8 mouse cellular contexts compared by ENCODE assay signal in the genomic region with DNA sequence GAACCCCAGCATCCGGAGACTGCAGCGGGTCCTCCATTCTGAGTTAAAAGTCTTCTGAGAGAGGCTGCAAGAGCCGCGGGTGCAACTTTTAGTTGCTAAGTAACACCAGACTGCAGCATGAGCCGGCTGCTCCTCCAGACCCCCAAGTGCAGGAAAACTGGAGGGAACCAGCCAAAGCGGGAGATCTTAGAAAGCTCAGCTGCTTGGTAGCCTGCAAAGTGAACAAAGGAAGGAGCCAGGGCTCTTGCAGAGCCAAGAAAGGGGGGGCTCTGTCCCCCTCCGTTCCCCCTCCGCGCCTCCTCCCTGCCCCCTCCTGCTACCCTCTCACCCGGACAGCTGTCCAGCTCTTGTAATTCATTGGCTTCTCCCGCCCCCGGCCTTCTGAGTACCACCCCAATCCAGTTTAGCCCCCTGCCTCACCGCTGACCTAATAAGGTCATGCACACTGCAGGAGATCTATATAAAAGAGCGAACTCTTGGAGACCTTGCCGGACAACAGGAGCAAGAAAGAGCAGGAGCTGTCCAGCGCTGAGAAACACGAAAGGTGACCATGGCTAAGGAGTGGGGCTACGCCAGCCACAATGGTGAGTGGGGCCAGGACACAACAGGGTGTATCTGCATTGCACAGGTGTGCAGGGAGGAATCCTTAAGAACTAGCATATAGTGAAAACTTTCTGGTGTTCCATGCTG. TPM values are rescaled to one million over a fixed set of nuclear protein-coding genes. Genes with fewer than 3 reads are reported as not detected.
DNase-seq lines count a peak whose midpoint lies in the region; ATAC-seq and TF ChIP-seq lines count a peak whose summit lies in the region.

Car3 (plus strand) TSS at position 491 of the 690 bp plus-strand sequence.

- intact Hi-C loops in gastrocnemius, adult 2 months (cut with DNase I): loop anchor here (5.0 kb wide), 1 partner anchor 66 kb away; no protein-coding TSS in a partner anchor

- WGBS in liver, adult 2 months: 4% methylated on average over 18 of the region's 18 CpGs
- WGBS in hindbrain, postnatal 0 days: 4% methylated on average over 18 of the region's 18 CpGs
- under 1% methylated on average over 18 of the region's 18 CpGs for WGBS in midbrain, embryonic 10.5 days

- H3K27ac ChIP-seq in liver, adult 2 months (replicated peaks; ENCODE audit: insufficient read depth, low read depth, low read length): peak within 1 kb of the TSS; percentile 74
- H3K27ac ChIP-seq in gastrocnemius, adult 2 months: peak within 1 kb of the TSS; percentile 82
- peak within 1 kb of the TSS; percentile 36; the same call in 1 of the 2 replicates for H3K27ac ChIP-seq in hindbrain, postnatal 0 days
- H3K27ac ChIP-seq in midbrain, embryonic 10.5 days (replicated peaks): peak within 1 kb of the TSS; percentile 90

- no peak for TF ChIP-seq CTCF in liver, adult 2 months (IDR thresholded peaks at IDR 0.05; ENCODE audit: low read depth, low read length)
- no peak for TF ChIP-seq CTCF in gastrocnemius, adult 2 months (IDR thresholded peaks at IDR 0.05)
- TF ChIP-seq CTCF in hindbrain, postnatal 0 days (IDR thresholded peaks at IDR 0.05; ENCODE audit: low read depth): no peak

- H3K4me2 ChIP-seq in hindbrain, postnatal 0 days (ENCODE audit: low read depth, low read length): peak within 1 kb of the TSS; percentile 98

- TF ChIP-seq POLR2A in liver, adult 2 months (IDR thresholded peaks at IDR 0.05; ENCODE audit: extremely low read depth, insufficient read depth, low read length): no peak

- H3K36me3 ChIP-seq in liver, adult 2 months (ENCODE audit: control insufficient read depth, insufficient read depth, low read length): peaks cover 19% of the 10 kb centered on the region
- H3K36me3 ChIP-seq in hindbrain, postnatal 0 days (ENCODE audit: insufficient read depth, low read length): no peaks in the 10 kb centered on the region
- no peaks in the 10 kb centered on the region for H3K36me3 ChIP-seq in midbrain, embryonic 10.5 days

- H3K4me1 ChIP-seq in liver, adult 2 months (ENCODE audit: control insufficient read depth, insufficient read depth, low read length): peaks cover 15% of the 10 kb centered on the region
- H3K4me1 ChIP-seq in hindbrain, postnatal 0 days (ENCODE audit: insufficient read depth, low read length): peaks cover 6% of the 10 kb centered on the region; the same call in 1 of the 2 replicates
- peaks cover 25% of the 10 kb centered on the region for H3K4me1 ChIP-seq in midbrain, embryonic 10.5 days

- no peaks in the 10 kb centered on the region for H3K79me2 ChIP-seq in liver, adult 2 months (ENCODE audit: control insufficient read depth, insufficient read depth, low read length)

- no peaks in the 10 kb centered on the region for H3K27me3 ChIP-seq in liver, adult 2 months (ENCODE audit: control insufficient read depth, insufficient read depth, low read length)
- no peaks in the 10 kb centered on the region for H3K27me3 ChIP-seq in hindbrain, postnatal 0 days (ENCODE audit: insufficient read depth, low read length)
- H3K27me3 ChIP-seq in midbrain, embryonic 10.5 days (ENCODE audit: low read depth, poor library complexity, severe bottlenecking): no peaks in the 10 kb centered on the region

- H3K9ac ChIP-seq in liver, adult 2 months (ENCODE audit: low read depth, low read length): peak within 1 kb of the TSS; percentile 77
- peak within 1 kb of the TSS; percentile 50 for H3K9ac ChIP-seq in hindbrain, postnatal 0 days (replicated peaks; ENCODE audit: low read length)

- H3K4me3 ChIP-seq in liver, adult 2 months (ENCODE audit: insufficient read depth, low read depth, low read length): peak within 1 kb of the TSS; percentile 55
- H3K4me3 ChIP-seq in gastrocnemius, adult 2 months: peak within 1 kb of the TSS; percentile 72
- H3K4me3 ChIP-seq in hindbrain, postnatal 0 days (ENCODE audit: low read length): peak within 1 kb of the TSS; percentile 44
- H3K4me3 ChIP-seq in midbrain, embryonic 10.5 days: peak within 1 kb of the TSS; percentile 58

- H3K9me3 ChIP-seq in hindbrain, postnatal 0 days (ENCODE audit: low read length): no peaks in the 10 kb centered on the region
- H3K9me3 ChIP-seq in midbrain, embryonic 10.5 days (replicated peaks): no peaks in the 10 kb centered on the region

- DNase-seq in liver, adult 2 months (ENCODE audit: extremely low read depth, low read depth, low spot score): peak; percentile 79
- no peak for DNase-seq in liver
- DNase-seq in brain, adult 2 months (ENCODE audit: low read depth, low spot score): peak; percentile 26
- peak; percentile 52 for DNase-seq in gastrocnemius, adult 2 months
- peak; percentile 77 for DNase-seq in hindbrain, postnatal 0 days (ENCODE audit: low spot score)
- DNase-seq in midbrain, embryonic 10.5 days (ENCODE audit: low spot score): peak; percentile 83
- no peak for DNase-seq in natural killer cell, adult 2 months (ENCODE audit: low spot score in 2 of 2)
- no peak for DNase-seq in MN1 (ENCODE audit: low spot score)

- peak; percentile 96 for ATAC-seq in hindbrain, postnatal 0 days

RNA-seq across cellular contexts. Expression of gene Car3, which starts in this region (rescaled TPM):
- 1,504 and 1,617 TPM in 2 replicates for total RNA-seq in liver, adult 2 months (2014; rRNA removed)
- 1,802 and 2,250 TPM in 2 replicates for polyA plus RNA-seq in liver, adult 2 months (2012; rRNA removed)
- total RNA-seq in gastrocnemius, adult 2 months (2021): 1,000 to 10,000 TPM; 1,122 to 2,421 TPM
- total RNA-seq in hindbrain, postnatal 0 days (2014; rRNA removed): 0.99 and 5.4 TPM in 2 replicates
- 3.2 and 3.9 TPM in 2 replicates for polyA plus RNA-seq in hindbrain, postnatal 0 days (2015; fragmentation: Nextera tagmentation; extraction: Ambion mirVana)
- 5.5 and 6.1 TPM in 2 replicates for polyA plus RNA-seq in midbrain, embryonic 10.5 days (2016; fragmentation: Nextera tagmentation; extraction: Ambion mirVana)

Comparison
In these comparisons a context has a peak if more than half of its experiments do, and no peak if none do; other contexts are left out.
1. RNA of gene Car3 (total RNA-seq): 1,122 to 2,421 TPM in gastrocnemius, adult 2 months and 1,504 to 1,617 TPM in liver, adult 2 months; 0.99 to 5.4 TPM in hindbrain, postnatal 0 days; every median in the first group is over 100 times any median in the second.
2. RNA of gene Car3 (polyA plus RNA-seq): 1,802 to 2,250 TPM in liver, adult 2 months; 5.5 to 6.1 TPM in midbrain, embryonic 10.5 days and 3.2 to 3.9 TPM in hindbrain, postnatal 0 days; every median in the first group is over 100 times any median in the second.
3. DNase-seq: peak in liver, adult 2 months (single experiment), brain, adult 2 months (single experiment), gastrocnemius, adult 2 months (single experiment), hindbrain, postnatal 0 days (single experiment) and midbrain, embryonic 10.5 days (single experiment); none in liver (single experiment), natural killer cell, adult 2 months (0 of 2) and MN1 (single experiment).
4. H3K27ac ChIP-seq: peak in every context shown above with its lines; median percentile 90 in midbrain, embryonic 10.5 days; 82 in gastrocnemius, adult 2 months; 74 in liver, adult 2 months; 36 in hindbrain, postnatal 0 days.
5. Peak in every context shown above with its lines, with median percentiles within 50 percentile points of each other: H3K4me3 ChIP-seq.